Mouse (Mus musculus) activated CD4-positive, CD25-positive, alpha-beta regulatory T cell, adult 9 weeks (primary cell): ENCODE results near the gene Cd3g. TPM values are rescaled to one million over a fixed set of nuclear protein-coding genes. Genes with fewer than 3 reads are reported as not detected.

Source experiments
- polyA plus RNA-seq: library from polyadenylated mRNA; unstranded; fragments of 100-300 nt; shearing (Covaris generic); gene quantifications from one replicate; pipeline ENCODE4 v1.2.1, GENCODE M21; 2017

Gene Cd3g
- polyA plus RNA-seq, result 1,490 TPM

GRCm38 (mm10) chr9:44980242-44980641 lies at the start of gene Cd3g:
TSS of gene Cd3g (minus strand) at chr9:44980431.

DNA sequence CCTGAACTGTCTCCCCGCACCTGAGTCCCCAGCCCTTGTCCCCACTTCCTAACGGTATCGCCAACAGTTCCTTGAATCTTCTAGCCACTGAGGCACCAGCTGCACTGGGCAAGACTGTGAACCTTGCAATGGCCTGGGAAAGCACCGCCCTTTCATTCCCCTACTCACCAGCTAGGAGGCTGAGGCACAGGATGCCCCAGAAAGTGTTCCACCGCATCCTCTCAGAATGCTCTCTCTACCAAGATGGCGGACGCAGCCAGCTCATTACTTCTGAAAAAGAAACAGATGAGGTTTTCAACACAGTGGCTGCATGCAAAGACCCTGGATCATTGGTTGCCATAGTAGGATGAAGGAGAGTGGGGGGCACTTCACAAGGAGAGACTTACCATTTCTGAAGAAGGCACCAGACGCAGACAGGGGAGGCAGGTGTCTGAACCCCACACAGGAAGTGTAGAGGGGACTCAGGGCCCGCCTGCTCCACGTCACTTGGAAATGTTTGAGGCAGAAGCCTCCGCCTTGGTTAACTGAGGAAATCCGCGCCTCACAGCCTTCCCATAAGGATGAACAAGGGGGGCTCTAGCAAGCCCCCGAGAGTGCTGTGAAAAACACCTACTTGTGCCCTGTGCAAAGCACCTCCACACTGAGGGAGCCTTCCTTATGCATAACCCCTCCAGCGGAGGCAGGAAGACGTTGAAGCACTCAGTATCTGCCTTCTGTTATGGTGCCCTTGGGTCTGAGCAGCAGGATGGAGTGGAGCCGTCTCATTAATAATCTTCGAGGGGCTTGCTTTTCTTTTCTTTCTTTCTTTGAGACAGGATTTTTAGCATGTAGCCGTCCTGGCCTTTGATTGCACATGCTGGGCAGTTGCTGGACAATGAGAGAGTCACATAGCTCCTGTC lies 29.2 kb upstream of the Cd3g start, which contains the start of gene Cd3e:
Gene Cd3e, minus strand, starts transcription at position 448 of the 899 bp plus-strand sequence.

DNA sequence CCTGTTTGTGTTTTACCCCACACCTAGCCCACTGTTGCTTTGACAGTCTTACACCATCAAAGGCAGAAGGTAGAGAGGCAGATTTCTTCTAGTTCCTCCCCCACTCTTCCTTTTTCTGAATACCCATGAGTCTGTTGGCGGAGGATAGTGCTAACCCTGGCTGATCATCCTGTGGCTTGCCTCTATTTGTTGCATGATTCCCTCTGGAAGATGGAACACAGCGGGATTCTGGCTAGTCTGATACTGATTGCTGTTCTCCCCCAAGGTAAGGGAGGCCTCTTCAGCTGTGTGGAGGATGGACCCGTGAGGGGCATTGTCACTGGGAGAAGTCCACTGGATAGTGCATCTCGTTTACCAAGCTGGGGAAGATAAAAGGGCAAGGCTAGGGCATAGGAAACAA lies 1.4 kb upstream of the Cd3g start, which contains the start of gene Cd3d:
Gene Cd3d, plus strand, starts transcription at position 111 of the 400 bp plus-strand sequence.

GRCm38 (mm10) chr9:44965126-44965832 lies 15.0 kb downstream of the Cd3g start, which contains the start of gene Ube4a:
TSS of gene Ube4a (minus strand) at chr9:44965600.

GRCm38 (mm10) chr9:44920374-44921122 lies 59.7 kb downstream of the Cd3g start, which contains the start of gene Atp5l:
TSS of gene Atp5l (minus strand) at chr9:44920742.

Other genes with a start within 250 kb of the Cd3g start
- gene Phldb1, start 245.2 kb downstream of the Cd3g start, polyA plus RNA-seq, result 0.49 TPM
- 137 TPM for gene Arcn1, start 212.6 kb downstream of the Cd3g start, polyA plus RNA-seq
- 45.7 TPM for gene Ift46, start 212.5 kb downstream of the Cd3g start, polyA plus RNA-seq
- 0.26 TPM for gene Tmem25, start 181.1 kb downstream of the Cd3g start, polyA plus RNA-seq
- gene Ttc36, start 177.4 kb downstream of the Cd3g start, polyA plus RNA-seq, result not detected
- 30.4 TPM for gene Kmt2a, start 99.1 kb downstream of the Cd3g start, polyA plus RNA-seq
- 370 TPM for gene Atp5l, start 59.7 kb downstream of the Cd3g start, polyA plus RNA-seq
- gene Ube4a, start 14.8 kb downstream of the Cd3g start, polyA plus RNA-seq, result 62.5 TPM
- 1,073 TPM for gene Cd3d, start 1.4 kb upstream of the Cd3g start, polyA plus RNA-seq
- gene Cd3e, start 29.2 kb upstream of the Cd3g start, polyA plus RNA-seq, result 1,566 TPM
- not detected for gene Mpzl2, start 59.4 kb upstream of the Cd3g start, polyA plus RNA-seq
- 17.4 TPM for gene Mpzl3, start 74.8 kb upstream of the Cd3g start, polyA plus RNA-seq
- 10.6 TPM for gene Jaml, start 98.8 kb upstream of the Cd3g start, polyA plus RNA-seq
- gene Scn2b, start 137.4 kb upstream of the Cd3g start, polyA plus RNA-seq, result 0.07 TPM
- gene Scn4b, start 158.0 kb upstream of the Cd3g start, polyA plus RNA-seq, result 0.05 TPM
- gene BC049352, start 201.6 kb upstream of the Cd3g start, polyA plus RNA-seq, result 1.2 TPM
- gene Tmprss4, start 223.7 kb upstream of the Cd3g start, polyA plus RNA-seq, result not detected